Mouse (Mus musculus): ENCODE measurements around the gene Vipr2. TPM values are rescaled to one million over a fixed set of nuclear protein-coding genes. Genes with fewer than 3 reads are reported as not detected.

The Vipr2 gene
- polyA plus RNA-seq, 1 experiment = 0.47 TPM

- peaks cover 9% of the 10 kb centered on the region for H3K27me3 ChIP-seq (replicated peaks)
- TF ChIP-seq FLI1 (IDR thresholded peaks at IDR 0.05; ENCODE audit: low read length) = no peak
- TF ChIP-seq GATA1 (IDR thresholded peaks at IDR 0.05; ENCODE audit: borderline replicate concordance, low read length) = no peak
- H3K36me3 ChIP-seq (replicated peaks; ENCODE audit: low read length) = no peaks in the 10 kb centered on the region
- H3K4me3 ChIP-seq (replicated peaks) = peak overlapping the region; percentile 8
- peaks cover 62% of the 10 kb centered on the region for H3K4me1 ChIP-seq
- peaks cover 11% of the 10 kb centered on the region for H3K9me3 ChIP-seq
These were observed 68.2 kb downstream of the Vipr2 start for GRCm38 (mm10) chr12:116145686-116146085.

GRCm38 (mm10) chr12:116146996-116147634, 69.6 kb downstream of the Vipr2 start:
- peaks cover 8% of the 10 kb centered on the region for H3K9me3 ChIP-seq
- no peak overlapping the region for H3K4me3 ChIP-seq (replicated peaks)

GRCm38 (mm10) chr12:116152866-116153428, 75.4 kb downstream of the Vipr2 start:
- Histone ChIP-seq H3K4me1 (peaks cover 21% of the 10 kb centered on the region), H3K36me3 (replicated peaks; ENCODE audit: low read length) (no peaks in the 10 kb centered on the region), H3K9me3 (peaks cover 8% of the 10 kb centered on the region), H3K4me3 (replicated peaks) (no peak overlapping the region), H3K27me3 (replicated peaks) (peaks cover 23% of the 10 kb centered on the region)
- no peak for TF ChIP-seq GATA1 (IDR thresholded peaks at IDR 0.05; ENCODE audit: borderline replicate concordance, low read length)
- TF ChIP-seq FLI1 (IDR thresholded peaks at IDR 0.05; ENCODE audit: low read length) = no peak

More at GRCm38 (mm10) chr12:116146996-116147634, 69.6 kb downstream of the Vipr2 start:
- no peaks in the 10 kb centered on the region for H3K36me3 ChIP-seq (replicated peaks; ENCODE audit: low read length)
- peaks cover 10% of the 10 kb centered on the region for H3K27me3 ChIP-seq (replicated peaks)
- TF ChIP-seq FLI1 (IDR thresholded peaks at IDR 0.05; ENCODE audit: low read length) = no peak
- no peak for TF ChIP-seq GATA1 (IDR thresholded peaks at IDR 0.05; ENCODE audit: borderline replicate concordance, low read length)
- H3K4me1 ChIP-seq = peaks cover 53% of the 10 kb centered on the region

- Histone ChIP-seq H3K4me3 (replicated peaks) (no peak overlapping the region), H3K9me3 (no peaks in the 10 kb centered on the region), H3K36me3 (replicated peaks; ENCODE audit: low read length) (no peaks in the 10 kb centered on the region), H3K4me1 (peaks cover 21% of the 10 kb centered on the region), H3K27me3 (replicated peaks) (peaks cover 24% of the 10 kb centered on the region)
- TF ChIP-seq GATA1 (IDR thresholded peaks at IDR 0.05; ENCODE audit: borderline replicate concordance, low read length) = no peak
- TF ChIP-seq FLI1 (IDR thresholded peaks at IDR 0.05; ENCODE audit: low read length) = no peak
These were observed 79.4 kb downstream of the Vipr2 start for GRCm38 (mm10) chr12:116156792-116157532.

GRCm38 (mm10) chr12:116159223-116159622, 81.7 kb downstream of the Vipr2 start:
- peaks cover 13% of the 10 kb centered on the region for H3K4me1 ChIP-seq
- no peaks in the 10 kb centered on the region for H3K9me3 ChIP-seq
- no peak overlapping the region for H3K4me3 ChIP-seq (replicated peaks)
- H3K27me3 ChIP-seq (replicated peaks) = peaks cover 27% of the 10 kb centered on the region
- no peaks in the 10 kb centered on the region for H3K36me3 ChIP-seq (replicated peaks; ENCODE audit: low read length)
- TF ChIP-seq GATA1 (IDR thresholded peaks at IDR 0.05; ENCODE audit: borderline replicate concordance, low read length) (no peak), FLI1 (IDR thresholded peaks at IDR 0.05; ENCODE audit: low read length) (no peak)

DNA sequence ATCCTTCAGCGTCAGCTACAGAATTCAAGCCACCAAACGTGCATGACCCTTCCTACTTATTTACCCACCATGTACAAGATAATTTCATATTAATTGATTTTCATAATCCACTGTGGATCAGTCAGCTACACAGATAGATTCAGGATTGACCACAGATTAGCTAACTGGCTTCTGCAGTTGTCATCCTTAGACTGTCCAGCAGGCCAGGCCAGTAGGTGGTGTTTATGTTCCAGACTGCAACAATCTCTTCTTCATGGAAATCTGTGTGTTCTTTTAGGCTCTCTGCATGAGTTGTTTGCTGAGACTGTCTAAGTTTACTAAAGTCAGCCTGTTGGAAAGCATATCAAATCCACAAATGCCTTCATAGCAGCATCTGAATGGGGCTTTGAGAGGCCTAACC, 82.2 kb downstream of the Vipr2 start:
- H3K4me3 ChIP-seq (replicated peaks) = no peak overlapping the region
- no peak for TF ChIP-seq FLI1 (IDR thresholded peaks at IDR 0.05; ENCODE audit: low read length)
- TF ChIP-seq GATA1 (IDR thresholded peaks at IDR 0.05; ENCODE audit: borderline replicate concordance, low read length) = no peak
- H3K36me3 ChIP-seq (replicated peaks; ENCODE audit: low read length) = no peaks in the 10 kb centered on the region
- peaks cover 10% of the 10 kb centered on the region for H3K4me1 ChIP-seq
- H3K9me3 ChIP-seq = no peaks in the 10 kb centered on the region
- peaks cover 30% of the 10 kb centered on the region for H3K27me3 ChIP-seq (replicated peaks)

- Histone ChIP-seq H3K27me3 (replicated peaks) (peaks cover 11% of the 10 kb centered on the region), H3K36me3 (replicated peaks; ENCODE audit: low read length) (no peaks in the 10 kb centered on the region), H3K4me3 (replicated peaks) (no peak overlapping the region), H3K4me1 (peaks cover 23% of the 10 kb centered on the region), H3K9me3 (no peaks in the 10 kb centered on the region)
- TF ChIP-seq GATA1 (IDR thresholded peaks at IDR 0.05; ENCODE audit: borderline replicate concordance, low read length) (no peak), FLI1 (IDR thresholded peaks at IDR 0.05; ENCODE audit: low read length) (no peak)
These were observed 87.8 kb downstream of the Vipr2 start for GRCm38 (mm10) chr12:116165368-116165767.

- no peak for TF ChIP-seq GATA1 (IDR thresholded peaks at IDR 0.05; ENCODE audit: borderline replicate concordance, low read length)
- no peak for TF ChIP-seq FLI1 (IDR thresholded peaks at IDR 0.05; ENCODE audit: low read length)
- Histone ChIP-seq H3K4me1 (peaks cover 23% of the 10 kb centered on the region), H3K27me3 (replicated peaks) (peaks cover 6% of the 10 kb centered on the region), H3K36me3 (replicated peaks; ENCODE audit: low read length) (no peaks in the 10 kb centered on the region), H3K9me3 (no peaks in the 10 kb centered on the region), H3K4me3 (replicated peaks) (no peak overlapping the region)
These were observed 92.1 kb downstream of the Vipr2 start for GRCm38 (mm10) chr12:116169666-116170065.

DNA sequence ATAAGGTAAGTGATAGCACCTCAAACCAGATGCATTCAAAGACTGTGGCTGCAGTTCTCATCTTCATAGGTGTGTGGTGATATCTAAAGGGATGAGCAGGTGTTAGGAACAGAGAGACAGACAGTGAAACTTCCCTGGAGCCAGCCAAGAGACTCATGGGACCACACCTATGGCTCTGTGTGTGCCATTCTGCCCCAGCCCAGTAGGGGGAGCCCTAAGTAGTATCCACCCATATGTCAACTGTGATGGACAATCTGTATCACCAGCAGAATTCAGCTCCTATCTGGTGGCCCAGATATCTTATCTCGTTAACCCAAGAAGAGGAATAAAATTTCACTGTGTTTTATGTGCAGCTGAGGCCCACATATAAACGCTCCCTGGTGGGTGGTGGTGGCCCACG, 99.4 kb downstream of the Vipr2 start:
- H3K9me3 ChIP-seq = no peaks in the 10 kb centered on the region; the same call in 1 of the 2 replicates
- peaks cover 7% of the 10 kb centered on the region for H3K27me3 ChIP-seq (replicated peaks)
- peaks cover 12% of the 10 kb centered on the region for H3K4me1 ChIP-seq
- H3K36me3 ChIP-seq (replicated peaks; ENCODE audit: low read length) = no peaks in the 10 kb centered on the region
- H3K4me3 ChIP-seq (replicated peaks) = no peak overlapping the region
- TF ChIP-seq GATA1 (IDR thresholded peaks at IDR 0.05; ENCODE audit: borderline replicate concordance, low read length) (no peak), FLI1 (IDR thresholded peaks at IDR 0.05; ENCODE audit: low read length) (no peak)

Measured in megakaryocyte, embryonic 14.5 days (primary cell).